Mouse (Mus musculus) kidney, adult 2 months (tissue): ENCODE measurements around the gene Dnajb9.

Experiments used
- CTCF ChIP-seq: fragments of 200-500 bp; conservative IDR thresholded peaks from 2 replicates; pipeline ENCODE4 v1.5.1; 2011; ENCODE audit warnings: low read depth, mild to moderate bottlenecking, control low read depth, low read length, moderate library complexity, mixed read lengths; ENCODE audit not compliant: insufficient read depth, insufficient read length
- POLR2A ChIP-seq: fragments of 200-500 bp; IDR thresholded peaks from one replicate; pipeline ENCODE4 v1.6.1; 2011; ENCODE audit warnings: low read depth, low read length, control low read depth

- peak; percentile 42 for TF ChIP-seq CTCF
- no peak for TF ChIP-seq POLR2A
These were observed 28.8 kb downstream of the Dnajb9 start for GRCm38 (mm10) chr12:44181081-44181982.
